Mouse (Mus musculus) ES-CJ7 (cell line): ENCODE results near the gene Il24.

Source experiments
- DNase-seq: peaks from one replicate; pipeline ENCODE4 v3.0.0; 2011; ENCODE audit warnings: low read depth, low spot score

The Il24 gene

DNA sequence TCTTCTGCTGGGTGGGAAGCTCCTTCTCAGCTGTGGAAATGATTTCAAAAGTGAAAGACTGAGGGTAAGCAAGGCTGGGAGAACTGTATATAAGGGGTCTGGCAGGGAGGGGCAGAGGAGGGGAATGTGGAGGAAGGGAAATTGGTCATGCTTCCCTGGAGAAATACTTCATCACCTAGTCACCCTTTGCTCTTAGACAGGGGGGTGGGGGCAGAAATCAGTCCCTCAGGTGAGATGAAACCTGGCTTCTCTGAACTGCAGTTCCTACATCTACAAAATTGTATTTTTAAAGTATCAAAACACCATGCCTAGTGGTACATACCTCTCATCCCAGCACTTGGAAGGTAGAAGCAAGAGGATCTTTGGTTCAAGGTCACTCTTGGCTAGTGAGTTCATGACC is at the start of gene Il24:
Gene Il24 (minus strand): TSS at position 101 of the 400 bp plus-strand sequence.
- DNase-seq = no peak

- no peak for DNase-seq
These were observed 49.1 kb upstream of the Il24 start for GRCm38 (mm10) chr1:130936351-130936750.

DNA sequence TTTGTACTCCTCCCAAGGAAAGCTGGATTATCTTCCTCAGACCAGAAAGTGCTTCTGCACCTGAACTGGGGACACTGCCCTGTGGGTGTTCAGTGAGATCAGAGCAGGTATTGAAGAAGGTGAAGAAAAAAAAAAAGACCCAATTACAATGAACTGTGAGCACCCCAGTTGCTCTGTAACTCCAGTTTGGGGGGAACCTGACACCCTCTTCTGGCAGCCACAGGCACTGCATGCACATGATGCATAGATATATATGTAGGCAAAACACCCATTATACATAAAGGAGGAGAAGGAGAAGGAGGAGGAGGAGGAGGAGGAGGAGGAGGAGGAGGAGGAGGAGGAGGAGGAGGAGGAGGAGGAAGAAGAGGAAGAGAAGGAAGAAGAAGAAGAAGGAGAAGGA is 39.2 kb upstream of the Il24 start:
- DNase-seq = peak; percentile 26

GRCm38 (mm10) chr1:130918323-130918980 is 31.2 kb upstream of the Il24 start:
- DNase-seq = no peak

DNA sequence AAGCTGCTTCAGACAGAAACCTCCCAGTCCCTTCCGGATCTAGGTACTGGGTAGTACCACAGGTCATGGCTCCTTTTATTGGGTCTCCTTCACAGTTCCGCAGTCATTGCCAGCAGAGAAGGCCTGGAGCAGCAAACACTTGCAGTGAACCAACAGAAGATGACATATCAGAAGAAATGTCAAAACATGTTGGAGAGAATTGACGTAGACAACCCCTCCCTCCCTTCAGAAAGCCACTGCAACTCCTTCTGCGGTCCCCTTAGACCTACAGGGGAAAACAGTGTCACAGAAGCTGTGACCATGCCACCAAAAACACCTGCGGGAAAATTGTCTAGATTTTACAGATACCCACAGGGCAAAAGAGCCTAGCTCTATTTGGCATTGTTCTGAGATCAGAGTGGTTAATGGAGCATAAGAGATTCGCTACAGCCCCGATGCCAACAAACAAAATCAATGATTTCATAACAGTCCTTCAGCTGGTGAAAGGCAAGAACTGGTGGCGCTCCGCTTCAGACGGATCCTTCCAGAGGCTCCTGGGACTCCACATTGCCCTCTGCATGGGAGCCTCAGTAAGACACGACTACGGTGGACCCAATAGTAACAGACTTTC is 24.3 kb upstream of the Il24 start, which contains the start of gene Il20:
Gene Il20 (minus strand): TSS at position 51 of the 610 bp plus-strand sequence.
- no peak for DNase-seq

- DNase-seq = no peak
These were observed 15.3 kb upstream of the Il24 start for GRCm38 (mm10) chr1:130902505-130902904.

DNA sequence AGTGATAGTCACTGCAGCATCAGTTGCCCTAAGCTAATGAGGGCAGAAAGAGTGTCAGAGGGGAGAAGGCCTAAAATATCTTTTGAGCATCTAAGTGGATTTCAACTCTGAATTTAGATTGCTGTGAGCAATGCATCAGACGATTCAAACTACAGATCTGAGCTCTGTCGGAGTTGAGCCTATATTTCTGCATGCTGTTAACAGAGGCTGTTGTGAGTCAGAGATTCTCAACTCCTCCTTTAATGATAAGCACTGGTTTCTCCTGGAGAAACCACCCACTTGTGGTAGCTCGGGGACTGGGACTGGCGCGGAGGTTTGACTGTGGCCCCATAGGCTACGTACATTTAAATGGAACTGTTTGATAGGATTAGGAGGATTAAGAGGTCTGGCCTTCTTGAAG is 7.2 kb upstream of the Il24 start:
- DNase-seq = no peak

DNA sequence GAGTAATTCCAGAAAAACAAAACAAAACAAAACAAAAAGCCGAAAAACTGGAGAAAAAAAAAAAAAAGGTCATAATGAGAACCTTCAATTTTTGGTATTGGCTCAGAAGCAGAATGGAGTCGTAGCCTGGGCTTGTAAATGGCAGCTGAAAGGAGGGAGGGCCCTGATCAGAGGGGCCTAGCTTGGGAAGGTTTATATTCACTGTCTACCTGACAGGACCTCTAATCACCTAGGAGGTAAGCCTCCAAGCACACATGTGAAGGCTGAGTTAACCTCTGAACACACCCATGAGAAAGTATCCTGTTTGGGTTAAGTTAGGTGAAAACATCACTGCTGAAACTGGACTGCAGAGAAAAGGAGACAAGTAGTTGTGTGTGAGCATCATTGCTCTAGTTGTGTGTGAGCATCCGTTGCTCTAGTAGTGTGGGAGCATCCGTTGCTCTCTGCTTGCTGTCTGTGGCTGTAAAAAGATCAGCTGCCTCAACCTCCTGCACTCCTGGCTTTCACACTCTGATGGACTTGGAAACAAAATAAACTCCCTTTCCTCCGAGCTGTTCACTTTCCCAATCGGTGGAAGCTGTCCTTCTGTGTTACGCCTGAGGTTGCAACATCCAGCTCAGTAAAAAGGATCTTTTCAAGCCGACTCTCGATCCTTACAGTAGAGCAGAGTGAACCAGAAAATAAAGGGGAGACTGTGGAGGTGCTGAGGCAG is 6.2 kb upstream of the Il24 start:
- DNase-seq = no peak

- no peak for DNase-seq
These were observed 5.2 kb upstream of the Il24 start for GRCm38 (mm10) chr1:130892446-130892845.

- DNase-seq = no peak
These were observed 4.1 kb downstream of the Il24 start for GRCm38 (mm10) chr1:130883146-130883545.

DNA sequence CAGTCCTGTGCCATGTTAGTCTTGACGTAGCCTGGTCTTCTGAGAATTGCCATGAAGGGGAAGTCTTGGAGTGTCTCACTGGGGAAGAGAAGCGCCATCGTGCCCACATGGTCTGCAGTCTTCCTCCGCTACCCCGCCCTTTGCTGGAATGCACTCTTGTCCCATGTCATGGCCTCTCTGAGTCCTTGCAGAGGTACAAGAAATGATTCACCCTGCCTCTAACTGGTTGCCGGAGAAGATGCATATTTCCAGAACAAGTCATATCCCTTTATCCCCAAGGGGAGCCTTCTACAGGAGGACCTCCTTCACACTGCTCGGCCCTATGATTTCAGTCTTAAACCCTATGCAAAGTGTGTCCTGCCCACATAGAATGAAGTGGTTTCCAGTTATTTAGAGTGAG is 7.3 kb downstream of the Il24 start:
- no peak for DNase-seq

DNA sequence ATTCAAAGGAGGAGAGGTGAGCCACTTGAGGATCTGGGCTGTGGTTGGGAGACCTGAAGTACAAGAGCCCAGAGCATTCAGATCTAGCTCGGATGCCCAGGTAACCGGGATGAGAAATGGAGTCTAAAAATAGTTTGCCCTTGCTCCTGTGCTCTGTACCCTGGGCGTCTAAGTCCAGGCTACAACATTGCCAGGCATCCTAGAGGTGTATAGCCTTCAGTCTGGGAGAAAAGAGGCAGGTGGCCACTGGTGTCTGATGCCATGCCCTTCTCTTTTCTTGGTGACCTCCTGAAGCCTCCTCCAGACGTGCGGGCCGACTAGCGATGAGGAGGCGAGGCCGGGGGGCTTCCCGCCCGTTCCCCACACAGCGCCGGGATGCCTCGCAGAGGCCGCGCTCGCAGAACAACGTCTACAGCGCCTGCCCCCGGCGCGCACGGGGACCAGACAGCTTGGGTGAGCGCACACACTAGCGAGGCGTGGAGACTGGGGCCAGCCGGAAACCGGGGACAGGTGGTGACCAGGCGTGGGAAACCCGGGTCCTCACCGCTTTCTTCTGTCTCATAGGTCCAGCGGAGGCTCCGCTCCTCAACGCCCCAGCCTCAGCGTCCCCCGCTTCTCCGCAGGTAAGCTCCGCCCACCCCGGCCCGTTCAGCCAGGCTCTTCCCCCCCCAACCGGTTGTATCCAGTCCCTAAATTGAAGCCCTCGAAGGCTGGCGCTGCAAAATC is 9.2 kb downstream of the Il24 start:
- peak; percentile 36 for DNase-seq

GRCm38 (mm10) chr1:130876931-130877509 is 10.2 kb downstream of the Il24 start:
- DNase-seq = peak; percentile 75

GRCm38 (mm10) chr1:130875910-130876309 is 11.3 kb downstream of the Il24 start:
- DNase-seq = peak; percentile 43

DNA sequence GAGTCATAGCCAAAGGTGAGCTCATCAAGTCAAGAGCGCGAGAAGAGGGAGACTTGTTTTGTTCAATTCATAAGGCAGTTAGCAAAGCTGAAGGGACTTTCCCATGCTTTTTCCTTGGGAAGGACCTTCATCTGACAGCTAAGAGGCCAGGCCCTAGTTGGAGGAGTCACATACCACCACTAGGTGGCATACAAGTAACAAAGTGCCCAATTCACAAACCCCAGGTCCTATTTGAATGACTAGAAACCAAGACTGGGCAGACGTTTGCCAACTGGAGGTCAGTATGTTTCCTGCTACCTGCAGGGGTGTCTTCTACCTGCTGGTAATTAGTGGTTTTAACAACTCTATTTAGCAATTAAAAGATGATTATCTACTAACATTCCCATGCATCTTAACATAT is 12.1 kb downstream of the Il24 start:
- peak; percentile 67 for DNase-seq

DNA sequence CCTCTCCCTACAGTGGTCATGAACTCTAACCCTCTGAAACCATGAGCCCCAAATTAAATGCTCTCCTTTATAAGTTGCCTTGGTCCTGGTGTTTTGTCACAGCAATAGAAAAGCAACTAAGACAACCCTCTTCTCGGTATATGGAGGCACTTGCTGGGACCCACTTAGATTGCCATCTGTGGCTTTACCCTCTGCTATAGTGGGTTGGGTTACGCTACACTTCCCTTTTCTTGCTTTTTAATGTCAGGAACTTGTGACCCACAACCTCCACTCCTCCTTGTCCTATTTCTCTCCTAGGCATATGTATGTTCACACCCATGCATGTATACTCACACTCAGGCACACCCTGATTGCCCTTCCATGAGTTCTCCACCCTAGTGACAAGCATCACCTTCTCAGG is 14.3 kb downstream of the Il24 start:
- DNase-seq = no peak

- no peak for DNase-seq
These were observed 21.6 kb downstream of the Il24 start, which contains the start of gene Fcmr for GRCm38 (mm10) chr1:130865541-130866221. Fcmr (plus strand) TSS chr1:130865669.

GRCm38 (mm10) chr1:130864741-130865140 is 22.5 kb downstream of the Il24 start:
- no peak for DNase-seq

DNA sequence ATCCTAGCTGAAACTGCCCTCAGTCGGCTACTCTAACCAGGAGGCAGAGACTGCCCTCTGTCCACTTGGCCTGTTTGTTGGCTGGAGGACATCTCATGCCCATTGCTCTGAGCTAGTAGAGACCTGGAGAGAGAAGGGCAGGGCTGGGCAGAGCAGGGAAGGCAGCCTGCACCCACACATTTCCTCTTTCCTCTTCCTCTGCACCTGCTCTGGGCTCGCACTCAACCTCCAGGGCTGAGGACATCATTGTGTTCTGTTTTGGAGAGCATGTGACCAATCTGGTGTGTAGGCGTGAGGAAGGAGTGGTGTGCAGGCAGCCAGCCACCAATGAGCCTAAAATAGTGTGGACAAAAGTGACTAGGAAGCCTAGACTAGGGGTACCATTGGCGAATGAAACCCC is 23.0 kb downstream of the Il24 start:
- no peak for DNase-seq

GRCm38 (mm10) chr1:130857456-130857855 is 29.8 kb downstream of the Il24 start:
- no peak for DNase-seq

- no peak for DNase-seq
These were observed 31.5 kb downstream of the Il24 start for GRCm38 (mm10) chr1:130855723-130856122.
